Mouse (Mus musculus) liver, postnatal 0 days (tissue): ENCODE measurements around the gene Tax1bp3. TPM values are rescaled to one million over a fixed set of nuclear protein-coding genes. Genes with fewer than 3 reads are reported as not detected.

ENCODE experiments used
- ATAC-seq: fragments of 200-750 bp; cut with Nextera tagmentation; 2 replicates; pipeline ENCODE4 v1.8.0; 2017; ENCODE audit warnings: mild to moderate bottlenecking, moderate library complexity
- DNase-seq: peaks from one replicate; pipeline ENCODE4 v3.0.0-alpha.2; 2016
- H3K27ac ChIP-seq: fragments of 300-500 bp; sonication (generic); 2 replicates; pipeline ENCODE4 v1.5.1; 2014; ENCODE audit warnings: antibody characterized with exemption, moderate library complexity, mild to moderate bottlenecking, low read depth
- H3K27me3 ChIP-seq: fragments of 300-500 bp; sonication (generic); 2 replicates; pipeline ENCODE4 v1.6.1; 2014; ENCODE audit warnings: low read length, control low read depth, mixed read lengths; ENCODE audit not compliant: insufficient read depth
- H3K36me3 ChIP-seq: fragments of 300-500 bp; sonication (generic); replicated peaks from 2 replicates; pipeline ENCODE4 v1.6.1; 2014; ENCODE audit warnings: mild to moderate bottlenecking, control low read depth, low read length, moderate library complexity, mixed read lengths; ENCODE audit not compliant: insufficient read depth
- H3K4me1 ChIP-seq: fragments of 300-500 bp; sonication (generic); 2 replicates; pipeline ENCODE4 v1.6.1; 2014; ENCODE audit warnings: antibody characterized with exemption, mild to moderate bottlenecking, control low read depth; ENCODE audit not compliant: insufficient read depth
- H3K4me2 ChIP-seq: fragments of 300-500 bp; sonication (generic); 2 replicates; pipeline ENCODE4 v1.6.1; 2014; ENCODE audit warnings: low read depth, mild to moderate bottlenecking, low read length, moderate library complexity, mixed read lengths
- H3K4me3 ChIP-seq: fragments of 300-500 bp; sonication (generic); 2 replicates; pipeline ENCODE4 v1.5.1; 2014; ENCODE audit warnings: low read depth, low read length
- H3K9ac ChIP-seq: fragments of 300-500 bp; sonication (generic); replicated peaks from 2 replicates; pipeline ENCODE4 v1.6.1; 2014; ENCODE audit warnings: mild to moderate bottlenecking, moderate library complexity
- H3K9me3 ChIP-seq: fragments of 300-500 bp; sonication (generic); 2 replicates; pipeline ENCODE4 v1.6.1; 2016; ENCODE audit warnings: mild to moderate bottlenecking, control low read depth, low read length, mixed read lengths
- CTCF ChIP-seq: sonication (generic); IDR thresholded peaks from 2 replicates; pipeline ENCODE4 v1.5.1; 2016; ENCODE audit warnings: antibody characterized with exemption, low read depth
- EP300 ChIP-seq: IDR thresholded peaks from 2 replicates; pipeline ENCODE4 v1.6.1; 2016; ENCODE audit warnings: antibody characterized with exemption, low read depth, mild to moderate bottlenecking
- WGBS: fragments of 180-500 bp; shearing (Covaris S2); extraction: QIAGEN DNeasy Blood & Tissue Kit; methylation state at CpG from one replicate; pipeline ENCODE4 v1.1.7; 2014; ENCODE audit not compliant: insufficient replicate concordance; 5-methylcytosine and 5-hydroxymethylcytosine counted together
- polyA plus RNA-seq: library from polyadenylated mRNA; unstranded; fragments of >200 nt; fragmentation: Nextera tagmentation; extraction: Ambion mirVana; gene quantifications from 2 replicates; pipeline ENCODE4 v1.2.1, GENCODE M21; 2015

Tax1bp3 gene
- polyA plus RNA-seq, 1 experiment from 2014 or later: 35.6 TPM

GRCm38 (mm10) chr11:73137591-73138501, 39.0 kb upstream of the Tax1bp3 start, which contains the start of gene Haspin:
Haspin (minus strand) TSS chr11:73138294.
- Histone ChIP-seq H3K9me3 (no peaks in the 10 kb centered on the region), H3K4me3 (peak within 1 kb of the TSS; percentile 98), H3K27ac (peak within 1 kb of the TSS; percentile 58), H3K36me3 (peaks cover 10% of the 10 kb centered on the region; the same call in 1 of the 2 replicates), H3K4me2 (peak within 1 kb of the TSS; percentile 87), H3K27me3 (no peaks in the 10 kb centered on the region), H3K4me1 (peaks cover 34% of the 10 kb centered on the region), H3K9ac (peak within 1 kb of the TSS; percentile 96)
- peak; percentile 98 for TF ChIP-seq CTCF
- no peak for TF ChIP-seq EP300
- peak; percentile 95 for DNase-seq
- under 1% methylated on average over 82 of the region's 84 CpGs for WGBS
- peak; percentile 98 for ATAC-seq

DNA sequence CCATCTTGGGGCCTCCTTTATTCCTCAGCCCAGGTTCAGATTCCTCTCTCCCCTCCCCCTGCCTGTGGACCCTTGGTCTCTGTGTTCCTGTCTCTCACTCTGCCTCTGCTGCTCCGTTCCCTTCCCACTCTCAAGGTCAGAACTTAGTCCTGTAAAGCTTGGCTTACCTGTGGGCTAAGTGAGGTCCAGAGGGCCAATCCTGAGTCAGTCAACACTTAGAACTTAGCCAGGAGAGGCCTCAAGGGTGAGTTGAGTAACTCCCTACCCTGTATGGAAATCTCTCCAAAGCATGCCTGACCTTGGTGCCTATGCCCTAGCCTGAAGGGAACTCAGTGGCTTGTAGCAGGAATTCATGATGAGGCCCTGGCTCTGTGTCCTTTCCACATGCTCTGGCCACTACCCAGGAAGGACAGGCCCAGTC, 32.6 kb upstream of the Tax1bp3 start:
- Histone ChIP-seq H3K9me3 (no peaks in the 10 kb centered on the region), H3K27ac (no peak overlapping the region), H3K9ac (no peak overlapping the region), H3K4me3 (no peak overlapping the region), H3K36me3 (no peaks in the 10 kb centered on the region), H3K4me1 (no peaks in the 10 kb centered on the region), H3K27me3 (no peaks in the 10 kb centered on the region), H3K4me2 (no peak overlapping the region)
- DNase-seq (no peak), ATAC-seq (no peak)
- TF ChIP-seq CTCF: no peak
- no peak for TF ChIP-seq EP300
- WGBS: 67% methylated on average over 1 of the region's 1 CpGs

DNA sequence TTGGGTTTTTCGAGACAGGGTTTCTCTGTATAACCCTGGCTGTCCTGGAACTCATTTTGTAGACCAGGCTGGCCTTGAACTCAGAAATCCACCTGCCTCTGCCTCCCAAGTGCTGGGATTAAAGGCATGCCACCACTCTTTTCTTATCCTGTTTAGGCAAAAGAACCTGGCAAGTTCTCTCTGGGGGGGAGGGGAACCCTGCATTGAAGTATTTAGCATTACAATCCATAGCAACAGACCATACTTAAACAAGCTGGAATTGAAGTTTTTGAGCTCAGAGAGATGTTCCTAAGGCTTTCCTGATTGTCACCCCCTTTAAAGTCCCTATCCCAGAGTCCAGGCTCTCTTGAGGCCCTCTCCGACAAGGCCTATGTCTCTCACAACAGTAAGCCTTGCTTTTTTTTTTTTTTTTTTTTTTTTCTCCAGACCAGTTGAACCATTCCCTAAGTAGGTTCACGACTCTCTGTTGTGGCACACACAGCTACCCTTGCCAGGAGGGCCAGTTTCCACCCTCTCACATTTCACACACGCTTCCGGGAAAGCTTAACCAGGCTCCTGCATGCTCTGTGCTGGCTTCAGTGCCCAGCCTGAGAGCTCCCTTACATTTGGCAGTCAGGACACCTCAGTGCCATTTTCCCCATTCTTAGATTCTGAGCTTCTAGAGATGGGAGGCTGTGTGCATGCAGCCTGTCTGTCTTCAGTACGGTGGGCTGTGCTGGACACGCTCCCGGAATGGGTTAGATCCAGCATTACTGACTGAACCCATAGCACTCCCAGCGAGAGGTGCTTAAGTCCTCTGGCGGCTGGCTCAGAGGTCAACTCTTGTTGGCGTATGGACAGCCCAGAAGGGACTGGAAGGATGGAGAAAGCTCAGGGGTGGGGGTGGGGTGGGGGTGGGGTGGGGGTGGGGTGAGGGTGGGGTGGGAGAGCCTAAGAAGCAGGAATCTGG, 30.6 kb upstream of the Tax1bp3 start:
- Histone ChIP-seq H3K4me1 (no peaks in the 10 kb centered on the region), H3K27me3 (no peaks in the 10 kb centered on the region), H3K27ac (no peak overlapping the region), H3K4me2 (no peak overlapping the region), H3K9ac (no peak overlapping the region), H3K9me3 (no peaks in the 10 kb centered on the region), H3K4me3 (no peak overlapping the region), H3K36me3 (no peaks in the 10 kb centered on the region)
- ATAC-seq (no peak), DNase-seq (no peak)
- 70% methylated on average over 11 of the region's 11 CpGs for WGBS
- TF ChIP-seq CTCF (no peak), EP300 (no peak)

GRCm38 (mm10) chr11:73146975-73147365, 29.9 kb upstream of the Tax1bp3 start:
- Histone ChIP-seq H3K36me3 (no peaks in the 10 kb centered on the region), H3K27ac (no peak overlapping the region), H3K4me1 (no peaks in the 10 kb centered on the region), H3K4me2 (no peak overlapping the region), H3K27me3 (no peaks in the 10 kb centered on the region), H3K9ac (no peak overlapping the region), H3K4me3 (no peak overlapping the region), H3K9me3 (no peaks in the 10 kb centered on the region)
- ATAC-seq (no peak), DNase-seq (no peak)
- 55% methylated on average over 7 of the region's 7 CpGs for WGBS
- TF ChIP-seq CTCF (no peak), EP300 (no peak)

DNA sequence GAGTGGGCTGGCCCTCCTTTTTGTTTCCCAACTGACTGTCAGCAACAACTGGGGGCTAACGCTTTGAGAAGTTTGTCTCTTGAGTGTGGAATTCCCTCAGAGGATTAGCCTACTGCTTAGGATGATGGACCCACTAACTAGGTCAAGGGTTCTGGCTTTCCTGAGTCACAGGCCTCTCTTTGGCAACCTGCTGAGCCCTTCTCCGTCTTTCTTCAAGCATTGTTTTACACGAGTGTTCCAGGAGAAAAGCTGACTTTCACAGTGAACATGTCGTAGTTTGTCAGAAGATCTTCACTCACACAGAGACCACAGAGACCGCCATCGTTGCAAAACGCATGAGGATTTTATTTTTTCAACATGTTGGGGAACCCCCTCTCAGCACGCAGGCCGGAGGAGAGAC, 28.7 kb upstream of the Tax1bp3 start:
- DNase-seq (no peak), ATAC-seq (no peak)
- Histone ChIP-seq H3K27me3 (no peaks in the 10 kb centered on the region), H3K4me3 (no peak overlapping the region), H3K9ac (no peak overlapping the region), H3K4me2 (no peak overlapping the region), H3K27ac (no peak overlapping the region), H3K9me3 (no peaks in the 10 kb centered on the region), H3K36me3 (no peaks in the 10 kb centered on the region), H3K4me1 (no peaks in the 10 kb centered on the region)
- TF ChIP-seq EP300 (no peak), CTCF (no peak)
- 80% methylated on average over 9 of the region's 9 CpGs for WGBS

- Histone ChIP-seq H3K9ac (no peak overlapping the region), H3K27ac (no peak overlapping the region), H3K4me1 (no peaks in the 10 kb centered on the region), H3K27me3 (peaks cover 9% of the 10 kb centered on the region), H3K36me3 (no peaks in the 10 kb centered on the region), H3K4me2 (no peak overlapping the region), H3K4me3 (no peak overlapping the region), H3K9me3 (no peaks in the 10 kb centered on the region)
- TF ChIP-seq CTCF (no peak), EP300 (no peak)
- WGBS: 71% methylated on average over 6 of the region's 6 CpGs
- DNase-seq (no peak), ATAC-seq (no peak)
Observed at GRCm38 (mm10) chr11:73155071-73155470, 21.8 kb upstream of the Tax1bp3 start.
